Mouse (Mus musculus) liver (tissue): ENCODE results near the gene Cpb2.

ENCODE experiments used
- DNase-seq: peaks from one replicate; pipeline ENCODE4 v3.0.0-alpha.2; 2020; ENCODE audit warnings: mixed read lengths

Gene Cpb2

DNA sequence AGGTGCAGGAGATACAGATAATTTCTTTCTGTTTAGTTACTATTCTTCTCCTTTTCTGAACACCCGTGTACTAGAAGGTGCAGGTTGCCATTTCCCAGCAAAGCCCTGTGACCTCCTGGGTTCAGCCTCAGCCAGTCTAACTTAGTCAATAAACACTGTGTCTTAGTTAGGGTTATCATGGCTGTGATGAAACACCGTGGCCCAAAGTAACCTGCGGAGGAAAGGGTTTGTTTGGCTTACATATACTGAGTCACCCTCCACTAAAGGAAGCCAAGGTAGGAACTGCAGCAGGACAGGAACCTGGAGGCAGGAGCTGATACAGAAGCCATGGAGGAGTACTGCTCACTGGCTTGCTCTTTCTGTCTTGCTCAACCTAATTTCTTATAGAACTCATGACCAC lies 8.3 kb downstream of the Cpb2 start:
- DNase-seq: no peak

- peak; percentile 11 for DNase-seq
Measured at GRCm38 (mm10) chr14:75256521-75256920, 14.4 kb downstream of the Cpb2 start.

GRCm38 (mm10) chr14:75269531-75269930 lies 27.4 kb downstream of the Cpb2 start:
- no peak for DNase-seq

DNA sequence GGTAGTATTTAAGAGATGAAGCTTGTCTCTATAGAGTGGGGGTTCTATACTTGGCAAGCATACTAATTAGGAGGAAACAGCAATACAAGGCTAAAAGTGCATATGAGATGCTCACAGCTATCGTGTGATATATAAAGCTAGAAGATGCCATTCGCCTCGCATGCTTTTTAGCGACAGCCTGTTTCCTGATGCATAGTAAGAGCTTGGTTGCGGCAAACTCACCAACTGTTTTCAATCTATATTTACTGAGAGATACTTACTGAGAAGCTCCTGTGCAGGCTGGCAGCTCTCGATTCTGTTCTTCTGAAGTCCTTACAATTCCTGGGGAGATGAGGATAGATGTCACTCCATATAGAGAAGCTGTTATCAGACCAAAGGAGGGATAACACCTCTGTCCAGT lies 37.6 kb downstream of the Cpb2 start:
- DNase-seq: no peak

DNA sequence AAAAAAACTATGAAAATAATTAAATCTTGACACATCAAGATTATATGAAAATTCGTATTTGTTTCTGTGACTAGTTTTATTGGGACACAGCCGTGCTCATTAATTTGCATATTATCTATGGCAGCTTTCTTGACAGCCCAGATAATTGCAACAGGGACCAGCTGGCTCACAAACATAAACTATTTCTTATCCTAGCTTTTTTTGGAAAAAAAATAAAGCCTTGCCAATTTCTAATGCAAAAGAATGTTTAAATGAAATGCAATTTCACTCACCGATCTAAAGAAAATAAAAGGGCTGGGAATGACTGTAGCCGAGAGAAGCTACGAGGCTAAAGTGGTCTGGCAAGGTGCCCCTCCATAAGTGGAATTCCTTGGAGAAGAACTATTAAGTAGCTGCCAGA lies 38.3 kb downstream of the Cpb2 start:
- no peak for DNase-seq

- no peak for DNase-seq
Measured at GRCm38 (mm10) chr14:75283609-75284192, 41.6 kb downstream of the Cpb2 start.

- peak; percentile 97 for DNase-seq
Measured at GRCm38 (mm10) chr14:75284193-75284915, 42.3 kb downstream of the Cpb2 start, which contains the start of gene Zc3h13. TSS of gene Zc3h13 (plus strand) at chr14:75284373.

DNA sequence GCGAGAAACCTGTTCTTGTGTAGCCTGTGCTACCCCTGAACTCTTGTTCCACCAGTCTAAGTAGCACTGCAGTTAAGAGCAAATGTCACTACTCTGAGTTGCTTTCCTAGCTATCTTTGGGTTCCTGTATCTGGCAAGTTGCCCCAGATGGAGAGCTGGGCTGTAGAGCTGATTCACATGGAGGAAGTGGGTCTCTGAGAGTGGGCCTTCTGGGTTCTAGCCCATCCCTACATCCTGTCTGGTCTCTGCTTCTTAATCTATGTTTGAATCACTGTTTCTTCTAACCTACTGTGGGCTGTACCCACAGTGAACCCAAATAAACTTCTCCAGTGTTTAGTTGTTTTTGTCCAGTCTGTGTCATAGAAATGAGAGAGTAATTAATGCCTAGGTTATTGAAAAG lies 59.0 kb downstream of the Cpb2 start:
- no peak for DNase-seq

DNA sequence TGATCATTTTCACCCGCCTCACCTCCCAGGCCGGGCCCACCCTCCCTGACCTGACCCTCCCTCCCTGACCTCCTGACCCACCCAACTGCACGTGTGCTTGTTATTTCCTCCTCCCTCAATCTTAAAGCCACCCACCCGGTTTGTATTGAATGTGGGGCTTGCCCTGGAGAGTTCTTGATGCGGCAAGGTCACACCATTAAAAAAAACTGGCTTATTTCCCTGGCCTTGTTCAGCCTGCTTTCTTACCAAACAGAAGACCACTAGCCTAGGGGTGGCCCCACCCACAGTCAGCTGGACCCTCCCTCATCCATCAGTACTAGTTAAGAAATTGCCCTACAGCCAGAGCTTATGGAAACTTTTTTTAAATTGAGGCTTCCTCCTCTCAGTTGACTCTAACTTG lies 61.7 kb downstream of the Cpb2 start:
- DNase-seq: no peak

- DNase-seq: no peak
Measured at GRCm38 (mm10) chr14:75307855-75308254, 65.8 kb downstream of the Cpb2 start.

- DNase-seq: no peak
Measured at GRCm38 (mm10) chr14:75309336-75309992, 67.4 kb downstream of the Cpb2 start.

GRCm38 (mm10) chr14:75314484-75314883 lies 72.4 kb downstream of the Cpb2 start:
- no peak for DNase-seq

- DNase-seq: no peak
Measured at GRCm38 (mm10) chr14:75318736-75319135, 76.6 kb downstream of the Cpb2 start.

DNA sequence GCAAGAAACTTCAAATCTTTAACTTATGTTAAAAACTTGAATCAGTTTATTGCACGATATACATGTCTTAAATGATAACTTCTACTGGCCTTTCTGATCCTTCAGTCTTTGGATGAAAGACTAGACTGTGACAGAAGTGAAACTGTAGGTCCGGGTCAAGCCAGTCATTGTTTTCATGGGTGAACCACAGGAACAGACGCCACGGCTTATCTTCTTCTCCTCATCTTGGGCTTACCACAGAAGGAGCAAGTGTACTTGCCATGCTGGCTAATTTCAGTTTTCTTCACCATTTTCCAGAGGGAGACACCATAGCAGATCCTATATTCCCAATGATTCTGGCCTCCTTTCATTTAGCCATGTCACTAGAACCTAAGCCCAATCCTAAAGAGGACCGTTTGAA lies 78.2 kb downstream of the Cpb2 start:
- DNase-seq: no peak

DNA sequence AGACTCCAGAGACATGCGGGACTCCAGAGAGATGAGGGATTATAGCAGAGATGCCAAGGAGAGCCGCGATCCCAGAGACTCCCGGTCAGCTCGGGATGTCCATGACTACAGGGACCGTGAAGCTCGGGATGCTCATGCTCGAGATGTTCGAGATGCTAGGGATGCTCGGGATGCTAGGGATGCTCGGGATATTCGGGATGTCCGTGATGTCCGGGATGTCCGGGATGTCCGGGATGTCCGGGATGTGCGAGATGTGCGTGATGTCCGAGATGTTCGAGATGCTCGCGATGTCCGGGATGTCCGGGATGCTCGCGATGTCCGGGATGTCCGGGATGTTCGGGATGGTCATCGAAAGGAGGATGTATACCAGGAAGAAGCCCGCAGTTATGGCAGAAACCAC lies 81.3 kb downstream of the Cpb2 start:
- DNase-seq: no peak

DNA sequence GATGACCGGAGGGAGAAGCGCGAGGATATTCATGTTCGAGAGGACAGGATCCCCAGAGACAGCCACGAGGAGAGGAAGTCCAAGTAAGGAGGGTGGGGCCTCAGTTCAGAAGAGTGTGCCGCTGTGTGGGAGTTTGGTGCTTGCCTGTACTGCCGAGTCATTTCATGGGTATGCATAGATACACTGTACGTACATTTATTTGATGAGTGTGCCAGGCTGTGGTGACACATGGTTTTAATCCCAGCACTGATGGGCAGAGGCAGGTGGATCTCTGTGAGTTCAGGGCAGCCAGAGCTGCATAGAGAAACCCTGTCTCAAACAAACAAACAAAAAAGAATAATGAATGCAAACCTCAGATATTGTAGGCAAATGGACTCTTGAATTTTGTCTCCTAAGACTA lies 86.0 kb downstream of the Cpb2 start:
- no peak for DNase-seq

DNA sequence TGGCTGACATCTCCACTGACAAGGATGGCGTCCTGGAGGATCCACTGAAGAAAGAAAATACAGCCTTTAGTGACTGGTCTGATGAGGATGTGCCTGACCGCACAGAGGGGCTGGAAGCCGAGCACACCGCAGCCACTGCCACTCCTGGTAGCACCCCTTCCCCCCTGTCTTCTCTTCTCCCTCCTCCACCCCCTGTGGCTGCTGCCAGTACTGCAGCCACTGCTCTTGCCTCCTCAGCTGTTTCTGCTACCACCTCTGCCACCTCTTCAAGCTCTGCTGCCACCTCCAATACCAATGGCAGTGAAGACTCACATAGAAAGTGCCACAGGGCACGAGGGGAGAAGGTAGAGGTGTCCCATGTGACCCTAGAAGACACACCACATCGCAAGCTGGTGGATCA lies 88.5 kb downstream of the Cpb2 start:
- no peak for DNase-seq
